Mouse (Mus musculus): ENCODE results near the gene Nlrp4a. TPM values are rescaled to one million over a fixed set of nuclear protein-coding genes. Genes with fewer than 3 reads are reported as not detected.
"Not testable (repeated sequence)": the region's sequence is repeated elsewhere in the genome, so short reads cannot be mapped to it uniquely, and the experiment has no call there.

Nlrp4a gene
- not detected in 2 replicates for total RNA-seq (2021)
- long read RNA-seq = 0 reads

GRCm38 (mm10) chr7:26434813-26435212 lies at the start of gene Nlrp4a:
TSS of gene Nlrp4a (plus strand) at chr7:26435113.
- no peak for DNase-seq

GRCm38 (mm10) chr7:26386691-26387090 lies 48.2 kb upstream of the Nlrp4a start:
- not testable (repeated sequence) for DNase-seq

GRCm38 (mm10) chr7:26391137-26391536 lies 43.8 kb upstream of the Nlrp4a start:
- DNase-seq = not testable (repeated sequence)

- not testable (repeated sequence) for DNase-seq
Observed at GRCm38 (mm10) chr7:26391811-26392210, 43.1 kb upstream of the Nlrp4a start.

GRCm38 (mm10) chr7:26403600-26403999 lies 31.3 kb upstream of the Nlrp4a start, which contains the start of gene Nlrp9c:
TSS of gene Nlrp9c (minus strand) at chr7:26403700.
- not testable (repeated sequence) for DNase-seq

GRCm38 (mm10) chr7:26476690-26477089 lies 41.8 kb downstream of the Nlrp4a start:
- no peak for DNase-seq

- DNase-seq = not testable (repeated sequence)
Observed at GRCm38 (mm10) chr7:26489514-26489913, 54.6 kb downstream of the Nlrp4a start.

Other genes with a start within 250 kb of the Nlrp4a start
- not detected in 2 replicates for gene Vmn1r184, start 174.8 kb upstream of the Nlrp4a start, total RNA-seq (2021)
- gene Cyp2a4, start 127.9 kb upstream of the Nlrp4a start, total RNA-seq (2021) = 4.4 TPM in 1 of 2 replicates, not detected in the other
- not detected in 2 replicates for gene Nlrp9c, start 31.4 kb upstream of the Nlrp4a start, total RNA-seq (2021)
- not detected in 2 replicates for gene Nlrp9a, start 99.9 kb downstream of the Nlrp4a start, total RNA-seq (2021)
- gene Vmn1r185, start 183.4 kb downstream of the Nlrp4a start, total RNA-seq (2021) = not detected in 2 replicates

Measured in adrenal gland, postnatal 25 days (tissue).